Mouse (Mus musculus) right cerebral cortex, adult 2 months (tissue): ENCODE data around the gene Tenm3.

ENCODE experiments used
- DNase-seq, 2 experiments: peaks; one replicate each; pipeline ENCODE4 v3.0.0; 2021 to 2022; ENCODE audit warnings: low spot score in 2 of 2

Gene Tenm3

DNA sequence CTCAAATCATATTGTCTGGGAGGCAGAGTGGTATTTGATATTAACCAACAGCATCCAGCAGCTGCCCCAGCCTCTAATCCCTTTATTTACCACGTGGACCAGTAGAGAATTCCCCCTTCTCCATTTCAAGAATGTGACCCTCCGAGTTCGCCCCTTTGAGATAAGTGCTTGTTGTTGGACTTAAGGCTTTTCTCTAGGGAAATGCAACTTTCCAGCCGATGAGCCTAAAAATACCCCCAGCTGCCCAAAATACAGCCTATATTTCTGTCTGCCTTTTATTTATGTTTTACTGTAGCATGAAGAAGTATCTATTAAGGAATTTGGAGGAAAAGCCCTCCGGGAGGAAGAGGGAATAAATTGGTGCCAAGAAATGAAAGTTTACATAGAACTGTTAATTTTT is 251.9 kb downstream of the Tenm3 start:
- DNase-seq, result no peak

DNA sequence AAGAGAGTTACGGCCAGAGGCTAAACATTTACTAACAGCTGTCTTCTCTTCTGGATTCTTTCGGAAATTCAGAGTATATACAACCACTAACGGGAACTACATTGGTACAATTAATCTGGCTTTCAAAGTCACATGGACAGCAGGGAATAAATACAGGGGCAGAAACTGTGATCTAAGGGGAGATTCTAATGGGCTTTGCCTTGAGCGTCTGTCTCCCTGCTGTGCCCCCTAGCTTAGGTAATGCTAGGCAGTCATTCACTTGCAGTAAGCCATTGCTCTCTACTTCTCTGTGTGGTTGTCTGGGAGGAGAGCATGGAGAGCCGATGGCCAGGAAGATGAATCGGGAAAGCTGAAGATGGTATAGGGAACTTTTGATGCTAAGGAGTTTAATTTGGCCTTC is 264.0 kb downstream of the Tenm3 start:
- DNase-seq, result no peak

DNA sequence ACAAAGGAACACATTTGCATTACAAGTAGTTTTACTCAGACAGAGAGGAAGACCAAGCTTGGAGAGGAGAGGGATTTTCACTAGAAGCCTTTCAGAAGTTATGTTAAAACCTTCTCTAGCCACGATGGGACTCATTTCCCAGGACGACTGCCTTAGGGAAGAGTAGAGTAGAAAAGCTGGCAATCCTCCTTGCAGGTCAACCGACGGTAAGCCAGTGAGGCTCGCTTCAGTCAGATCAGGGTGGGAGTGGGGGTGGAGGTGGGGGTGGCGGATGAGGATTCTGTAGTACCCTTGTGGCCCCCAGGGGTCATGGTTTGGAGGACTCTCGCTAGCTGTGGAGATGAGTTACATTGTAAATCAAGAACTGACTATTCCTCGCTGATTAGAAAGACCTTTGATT is 264.6 kb downstream of the Tenm3 start:
- DNase-seq, result no peak

- DNase-seq, result no peak
Observed at GRCm38 (mm10) chr8:48572941-48573340, 270.8 kb downstream of the Tenm3 start.

- no peak for DNase-seq
Observed at GRCm38 (mm10) chr8:48572345-48572744, 271.4 kb downstream of the Tenm3 start.

DNA sequence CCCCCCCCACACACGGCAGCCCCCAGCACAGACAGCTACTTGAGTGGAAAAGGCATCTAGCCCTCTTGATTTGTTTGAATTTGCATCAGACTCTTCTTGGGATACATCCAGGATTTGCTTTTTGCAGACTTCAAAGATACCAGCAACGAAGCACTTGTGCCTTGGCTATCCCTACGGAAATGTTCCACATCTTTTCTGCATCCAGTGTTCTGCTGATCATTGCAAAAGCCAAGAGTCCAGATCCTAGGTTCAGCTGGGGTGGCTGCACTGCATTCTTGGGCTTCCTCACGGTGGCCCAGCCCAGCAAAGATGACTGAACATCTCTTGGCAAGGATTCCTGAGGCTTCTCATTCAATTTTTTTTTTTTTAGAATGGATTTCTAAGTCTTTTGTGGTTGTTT is 275.1 kb downstream of the Tenm3 start:
- DNase-seq, result no peak

DNA sequence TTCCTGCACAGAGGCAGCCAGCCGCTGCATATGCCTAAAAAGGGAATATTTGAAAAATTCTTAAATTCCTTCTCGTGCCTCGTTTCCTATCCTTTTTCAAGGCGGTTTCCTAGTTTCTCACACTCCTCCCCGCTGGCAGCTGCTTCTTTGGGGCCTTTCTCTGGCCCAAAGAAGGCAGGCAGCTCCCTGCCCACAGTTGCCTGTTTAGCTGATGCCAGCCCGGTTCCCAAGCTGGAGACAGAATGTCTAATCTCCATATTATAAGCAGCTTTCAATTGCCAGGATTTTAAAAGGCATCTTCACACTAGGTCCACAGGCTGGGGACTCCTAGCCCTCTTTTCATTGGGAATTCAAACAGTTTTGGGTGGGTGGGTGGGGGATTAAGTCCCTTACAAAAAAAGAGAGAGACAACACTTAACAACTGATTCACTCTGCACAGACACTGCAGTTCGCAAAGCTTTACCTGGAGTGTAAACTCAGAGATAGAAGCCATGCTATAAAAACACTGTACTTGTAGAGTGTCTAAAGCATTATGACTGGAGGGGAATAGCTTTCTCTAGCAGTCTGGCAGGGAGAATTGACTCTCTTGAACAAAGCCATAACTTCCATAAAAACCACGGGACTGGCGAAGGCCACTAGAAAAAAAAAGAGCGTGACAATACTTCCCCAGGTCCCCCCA is 275.7 kb downstream of the Tenm3 start:
- DNase-seq, result peak; percentile 13 to 35

GRCm38 (mm10) chr8:48560227-48560626 is 283.5 kb downstream of the Tenm3 start:
- DNase-seq, result no peak

- peak; percentile 62 to 72 for DNase-seq
Observed at GRCm38 (mm10) chr8:48555546-48556141, 288.1 kb downstream of the Tenm3 start.

DNA sequence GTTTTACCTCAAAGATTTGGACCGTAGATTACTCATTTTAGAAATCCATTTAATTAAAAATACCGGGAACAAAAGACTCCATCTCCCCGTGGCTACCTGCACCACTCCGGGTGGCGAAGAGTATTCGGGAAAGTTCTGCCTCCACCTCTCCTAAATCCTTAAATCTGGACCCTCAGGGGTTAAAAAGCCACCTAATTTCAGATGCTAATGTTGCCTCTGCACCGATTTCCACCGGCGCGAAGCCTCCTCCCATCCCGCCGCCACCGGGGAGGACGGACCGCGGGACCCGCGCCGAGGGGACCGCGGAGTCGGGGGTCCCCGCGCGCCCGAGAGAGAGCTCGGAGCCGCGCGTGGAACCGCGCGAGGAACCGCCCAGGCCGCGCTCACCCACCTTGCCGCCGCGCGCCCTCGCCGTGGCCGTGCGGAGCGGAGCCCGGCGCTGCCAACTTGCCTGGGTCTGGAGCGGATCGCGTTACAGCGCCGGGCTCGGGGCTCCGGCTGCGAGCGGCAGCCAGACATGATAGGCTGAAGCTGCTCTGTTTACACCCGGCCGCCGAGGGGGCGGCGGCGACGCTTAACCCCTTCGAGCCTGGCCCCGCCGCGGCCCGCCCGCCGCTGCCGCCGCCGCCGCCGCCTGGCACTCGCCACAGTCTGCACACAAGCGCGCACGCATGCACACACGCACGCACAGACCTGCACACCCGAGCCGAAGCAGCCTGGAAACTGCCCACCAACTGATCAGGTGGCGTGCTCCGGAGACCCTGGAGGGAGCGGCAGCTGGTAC is 288.8 kb downstream of the Tenm3 start:
- DNase-seq, result peak; percentile 63 to 71

DNA sequence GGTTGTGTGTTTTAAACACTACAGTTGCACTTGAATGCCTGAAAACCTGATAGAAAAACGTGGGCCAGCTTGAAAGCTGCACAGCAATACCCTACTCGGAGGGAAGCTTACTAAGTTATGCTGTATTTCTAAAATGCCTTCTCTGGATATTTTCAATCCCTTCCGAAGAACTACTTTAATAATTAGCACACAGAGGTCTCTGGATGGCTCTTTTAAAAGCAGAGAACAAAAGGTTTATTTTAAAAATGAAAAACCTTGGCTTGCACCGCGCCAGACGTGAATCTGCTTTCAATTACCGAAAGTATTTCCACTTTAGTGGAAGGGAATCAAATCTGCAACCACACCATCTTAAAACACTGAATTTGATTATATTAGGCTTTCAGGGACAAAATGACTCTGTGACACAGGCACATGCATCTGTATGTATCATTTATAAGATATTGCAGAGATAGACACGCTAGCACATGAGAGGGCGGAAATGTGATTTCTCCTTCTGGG is 289.9 kb downstream of the Tenm3 start:
- DNase-seq, result peak in 1 of 2 experiments; percentile 19

GRCm38 (mm10) chr8:48552306-48552705 is 291.4 kb downstream of the Tenm3 start:
- DNase-seq, result no peak

- no peak for DNase-seq
Observed at GRCm38 (mm10) chr8:48551370-48551769, 292.4 kb downstream of the Tenm3 start.

DNA sequence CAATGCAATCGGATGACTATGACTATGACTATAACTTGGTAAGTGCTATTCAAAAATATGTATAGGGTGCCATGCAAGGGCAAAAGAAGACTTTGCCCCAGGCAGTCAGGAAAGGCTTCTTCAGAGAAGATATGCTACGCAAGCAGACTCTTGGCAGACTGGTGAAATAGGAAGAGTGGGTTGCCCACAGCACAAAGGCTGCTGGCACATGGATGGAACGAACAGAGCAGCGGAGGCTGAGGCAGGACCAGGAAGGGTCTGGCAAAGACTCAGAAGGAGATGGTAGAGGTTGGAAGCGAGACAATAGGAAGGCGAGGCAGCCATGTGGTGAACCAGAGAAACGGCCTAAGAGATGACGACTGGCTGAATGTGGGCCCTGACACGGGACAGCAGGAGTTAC is 294.8 kb downstream of the Tenm3 start:
- DNase-seq, result no peak

DNA sequence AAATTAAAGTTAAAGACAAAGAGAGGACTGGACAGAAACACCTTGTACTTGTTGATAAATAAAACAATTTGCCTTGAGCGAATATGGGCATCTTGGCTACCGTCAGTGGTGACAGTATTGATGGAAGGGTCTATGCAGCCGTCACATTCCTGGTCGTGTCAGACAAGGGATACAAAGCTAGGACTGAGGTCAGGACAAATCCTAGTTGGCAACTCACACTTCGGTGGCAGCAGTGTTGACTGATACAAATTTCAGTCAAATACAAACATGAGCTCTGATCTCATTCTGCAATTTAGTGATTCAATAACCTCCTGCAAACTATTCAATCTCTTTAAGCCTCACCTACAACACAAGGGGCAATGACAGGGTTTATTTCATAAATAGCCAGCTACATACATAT is 298.1 kb downstream of the Tenm3 start:
- no peak for DNase-seq

GRCm38 (mm10) chr8:48544840-48545239 is 298.9 kb downstream of the Tenm3 start:
- no peak for DNase-seq

DNA sequence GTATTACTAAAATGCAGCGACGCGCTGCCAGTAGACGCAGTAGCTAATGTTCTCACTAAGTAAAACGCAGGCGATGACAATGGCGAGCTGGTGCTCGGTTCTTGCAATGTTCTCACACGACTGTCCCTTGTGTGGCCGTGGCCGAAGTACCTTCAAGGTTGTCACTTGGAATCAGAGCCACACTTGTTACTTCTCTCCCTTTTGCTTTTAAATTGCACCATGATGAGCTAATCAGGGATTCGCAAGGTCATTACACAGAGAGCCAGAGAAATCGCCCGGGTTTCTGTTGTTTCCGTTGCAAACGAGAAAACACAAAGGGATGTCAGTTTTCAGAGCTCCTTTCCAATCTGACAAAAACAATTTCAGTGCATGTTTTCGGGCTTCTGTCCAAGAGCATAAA is 301.6 kb downstream of the Tenm3 start:
- no peak for DNase-seq

DNA sequence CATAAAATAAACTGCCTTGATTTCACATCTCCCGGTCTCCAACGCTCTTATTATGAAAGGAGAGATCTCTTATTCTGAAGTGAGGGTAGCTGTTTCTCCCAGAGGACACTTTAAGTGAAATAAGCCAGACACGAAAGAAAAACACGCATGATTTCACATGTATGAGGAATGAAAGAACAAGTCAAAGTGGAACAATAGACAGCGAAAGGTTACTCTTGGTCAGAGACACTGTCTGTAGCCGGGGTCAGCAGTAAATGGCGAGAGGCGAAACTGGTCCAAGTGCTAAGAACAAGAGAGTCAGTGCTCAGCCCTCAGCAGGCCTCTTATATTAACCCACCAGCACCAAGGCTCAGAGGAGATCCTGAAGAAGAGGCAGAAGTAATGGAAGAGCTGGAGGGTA is 302.9 kb downstream of the Tenm3 start:
- no peak for DNase-seq

DNA sequence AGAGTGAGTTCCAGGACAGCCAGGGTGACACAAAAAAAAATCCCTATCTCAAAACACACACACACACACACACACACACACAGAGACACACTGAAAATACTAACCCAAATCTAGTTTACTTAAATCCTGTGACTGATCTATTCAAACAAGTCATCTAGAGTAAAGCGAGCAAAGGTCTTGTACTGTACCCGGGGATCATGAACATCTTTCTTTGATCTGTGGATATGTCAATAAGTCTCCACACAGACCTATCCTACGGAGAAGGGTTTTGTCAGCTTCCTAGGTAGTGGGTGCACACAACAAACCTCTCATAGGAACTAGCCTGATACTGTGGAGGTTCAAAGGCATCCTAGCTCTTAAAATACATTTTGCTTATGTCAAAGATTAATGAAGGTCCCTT is 307.9 kb downstream of the Tenm3 start:
- no peak for DNase-seq

GRCm38 (mm10) chr8:48531795-48532194 is 312.0 kb downstream of the Tenm3 start:
- DNase-seq, result no peak

DNA sequence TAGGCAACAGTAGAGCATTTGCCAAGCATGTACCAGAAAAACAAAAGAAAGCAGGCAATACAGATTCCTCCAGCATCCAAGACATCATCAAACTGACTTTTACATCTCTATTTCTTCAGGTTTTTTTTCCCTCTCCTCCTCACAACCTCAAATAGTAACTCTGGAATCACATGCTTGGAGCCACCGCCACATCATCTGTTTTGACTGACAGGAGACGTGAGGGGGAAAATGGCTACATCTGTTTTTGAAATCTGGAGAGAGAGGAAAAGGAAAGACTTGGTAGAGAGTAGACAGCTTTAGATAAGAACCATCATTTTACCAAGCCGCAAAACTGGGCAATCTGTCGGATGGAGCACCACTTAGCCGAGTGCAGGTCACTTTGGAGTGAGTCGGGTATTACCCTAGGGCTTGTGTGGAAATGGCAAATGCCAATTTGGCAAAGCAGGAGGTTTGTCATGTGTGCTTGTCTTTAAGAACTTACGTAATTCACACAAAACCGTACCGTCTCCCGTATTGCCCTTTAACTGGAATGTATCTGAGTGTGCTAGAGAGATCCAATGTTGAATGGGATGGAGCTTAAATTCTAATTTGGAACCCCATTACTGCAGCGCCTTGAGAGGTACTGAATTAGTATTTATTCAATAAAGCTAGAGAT is 312.7 kb downstream of the Tenm3 start:
- DNase-seq, result no peak

DNA sequence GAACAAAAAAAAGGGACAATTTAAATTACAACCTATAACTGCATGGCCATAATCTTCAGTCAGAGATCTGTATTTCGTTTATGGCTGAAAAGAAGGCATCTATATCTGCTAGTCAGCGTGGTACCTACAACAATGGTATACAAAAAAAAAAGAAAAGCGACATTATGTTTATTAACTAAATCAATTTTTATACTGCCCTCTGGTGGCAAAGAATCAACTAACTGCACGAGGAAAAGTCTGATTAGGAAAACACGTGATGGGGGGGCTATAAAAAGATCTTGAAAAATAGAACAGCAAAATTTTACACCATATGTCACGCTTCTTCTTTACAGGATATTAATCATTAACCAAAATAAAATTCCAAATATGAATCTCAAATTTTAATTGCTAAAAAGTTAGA is 316.3 kb downstream of the Tenm3 start:
- no peak for DNase-seq
